Mouse (Mus musculus) embryonic facial prominence, embryonic 10.5 days (tissue): ENCODE data around the gene Tcf12. TPM values are rescaled to one million over a fixed set of nuclear protein-coding genes. Genes with fewer than 3 reads are reported as not detected.

Experiments used
- DNase-seq: peaks from one replicate; pipeline ENCODE4 v3.0.0-alpha.2; 2017; ENCODE audit warnings: low spot score
- H3K27ac ChIP-seq: fragments of 300-500 bp; sonication (generic); replicated peaks from 2 replicates; pipeline ENCODE4 v1.5.1; 2016; ENCODE audit warnings: mild to moderate bottlenecking
- H3K27me3 ChIP-seq: fragments of 300-500 bp; sonication (generic); replicated peaks from 2 replicates; pipeline ENCODE4 v1.6.1; 2016; ENCODE audit warnings: low read depth, mild to moderate bottlenecking; ENCODE audit not compliant: poor library complexity, severe bottlenecking
- H3K36me3 ChIP-seq: fragments of 300-500 bp; sonication (generic); replicated peaks from 2 replicates; pipeline ENCODE4 v1.6.1; 2016; ENCODE audit warnings: mild to moderate bottlenecking, moderate library complexity
- H3K4me1 ChIP-seq: fragments of 300-500 bp; sonication (generic); 2 replicates; pipeline ENCODE4 v1.6.1; 2016
- H3K4me3 ChIP-seq: fragments of 300-500 bp; sonication (generic); 2 replicates; pipeline ENCODE4 v1.5.1; 2016; ENCODE audit warnings: mild to moderate bottlenecking, moderate library complexity
- H3K9me3 ChIP-seq: fragments of 300-500 bp; sonication (generic); 2 replicates; pipeline ENCODE4 v1.6.1; 2016; ENCODE audit warnings: mild to moderate bottlenecking
- WGBS: fragments of 180-500 bp; shearing (Covaris S2); methylation state at CpG from one replicate; pipeline ENCODE4 v1.1.7; 2016; 5-methylcytosine and 5-hydroxymethylcytosine counted together
- polyA plus RNA-seq: library from polyadenylated mRNA; unstranded; fragments of >200 nt; fragmentation: Nextera tagmentation; extraction: Ambion mirVana; gene quantifications from 2 replicates; pipeline ENCODE4 v1.2.1, GENCODE M21; 2016

Tcf12 gene
- polyA plus RNA-seq, 1 experiment from 2014 or later = 169 TPM

- Histone ChIP-seq H3K36me3 (peaks cover 4% of the 10 kb centered on the region; the same call in 1 of the 2 replicates), H3K9me3 (no peaks in the 10 kb centered on the region), H3K4me3 (no peak overlapping the region), H3K27ac (no peak overlapping the region), H3K27me3 (no peaks in the 10 kb centered on the region), H3K4me1 (no peaks in the 10 kb centered on the region)
- WGBS = 73% methylated on average over 8 of the region's 8 CpGs
- no peak for DNase-seq
Measured at GRCm38 (mm10) chr9:71931358-71931715, 180.3 kb downstream of the Tcf12 start.

- DNase-seq = no peak
- no peaks in the 10 kb centered on the region for H3K9me3 ChIP-seq
- WGBS = 81% methylated on average over 3 of the region's 3 CpGs
- H3K27ac ChIP-seq = no peak overlapping the region
- no peaks in the 10 kb centered on the region for H3K27me3 ChIP-seq
- no peaks in the 10 kb centered on the region for H3K4me1 ChIP-seq
- no peak overlapping the region for H3K4me3 ChIP-seq
- peaks cover 4% of the 10 kb centered on the region; the same call in 1 of the 2 replicates for H3K36me3 ChIP-seq
Measured at GRCm38 (mm10) chr9:71930431-71931357, 181.0 kb downstream of the Tcf12 start.

GRCm38 (mm10) chr9:71916662-71916953 is 195.1 kb downstream of the Tcf12 start:
- H3K9me3 ChIP-seq = no peaks in the 10 kb centered on the region
- DNase-seq = no peak
- peaks cover 16% of the 10 kb centered on the region for H3K4me1 ChIP-seq
- H3K27ac ChIP-seq = no peak overlapping the region
- no peaks in the 10 kb centered on the region for H3K27me3 ChIP-seq
- no peak overlapping the region for H3K4me3 ChIP-seq
- H3K36me3 ChIP-seq = peaks cover 38% of the 10 kb centered on the region

- no peaks in the 10 kb centered on the region for H3K9me3 ChIP-seq
- H3K36me3 ChIP-seq = peaks cover 38% of the 10 kb centered on the region
- no peak for DNase-seq
- WGBS = 57% methylated on average over 6 of the region's 6 CpGs
- peaks cover 16% of the 10 kb centered on the region for H3K4me1 ChIP-seq
- H3K27ac ChIP-seq = no peak overlapping the region
- H3K4me3 ChIP-seq = no peak overlapping the region
- H3K27me3 ChIP-seq = no peaks in the 10 kb centered on the region
Measured at GRCm38 (mm10) chr9:71915871-71916661, 195.6 kb downstream of the Tcf12 start.

GRCm38 (mm10) chr9:71906522-71906921 is 205.1 kb downstream of the Tcf12 start:
- Histone ChIP-seq H3K27me3 (no peaks in the 10 kb centered on the region), H3K4me3 (no peak overlapping the region), H3K27ac (no peak overlapping the region), H3K36me3 (peaks cover 39% of the 10 kb centered on the region), H3K4me1 (no peaks in the 10 kb centered on the region), H3K9me3 (no peaks in the 10 kb centered on the region)
- DNase-seq = no peak
- 86% methylated on average over 2 of the region's 2 CpGs for WGBS

- Histone ChIP-seq H3K4me3 (0 out of 2 replicates have a peak overlapping the region, but pooled peaks have one; percentile 8), H3K36me3 (peaks cover 5% of the 10 kb centered on the region; the same call in 1 of the 2 replicates), H3K4me1 (peaks cover 48% of the 10 kb centered on the region), H3K9me3 (no peaks in the 10 kb centered on the region), H3K27ac (peak overlapping the region; percentile 51; the same call in 1 of the 2 replicates), H3K27me3 (no peaks in the 10 kb centered on the region)
- WGBS = 9% methylated on average over 5 of the region's 5 CpGs
- DNase-seq = peak; percentile 39
Measured at GRCm38 (mm10) chr9:71898852-71899251, 212.8 kb downstream of the Tcf12 start.

- WGBS = 10% methylated on average over 1 of the region's 1 CpGs
- H3K27ac ChIP-seq = peak overlapping the region; percentile 85
- no peaks in the 10 kb centered on the region for H3K27me3 ChIP-seq
- H3K36me3 ChIP-seq = peaks cover 1% of the 10 kb centered on the region; the same call in 1 of the 2 replicates
- peak; percentile 64 for DNase-seq
- H3K9me3 ChIP-seq = no peaks in the 10 kb centered on the region
- H3K4me1 ChIP-seq = peaks cover 63% of the 10 kb centered on the region
- 0 out of 2 replicates have a peak overlapping the region, but pooled peaks have one; percentile 18 for H3K4me3 ChIP-seq
Measured at GRCm38 (mm10) chr9:71897399-71897798, 214.3 kb downstream of the Tcf12 start.

- no peak for DNase-seq
- Histone ChIP-seq H3K27me3 (no peaks in the 10 kb centered on the region), H3K27ac (peak overlapping the region; percentile 85), H3K36me3 (0 out of 2 replicates have a peak, but pooled peaks cover 3% of the 10 kb centered on the region), H3K4me3 (peak overlapping the region; percentile 62), H3K4me1 (peaks cover 71% of the 10 kb centered on the region), H3K9me3 (no peaks in the 10 kb centered on the region)
- 11% methylated on average over 2 of the region's 2 CpGs for WGBS
Measured at GRCm38 (mm10) chr9:71895931-71896724, 215.5 kb downstream of the Tcf12 start.

GRCm38 (mm10) chr9:71895291-71895690 is 216.4 kb downstream of the Tcf12 start:
- no peaks in the 10 kb centered on the region for H3K27me3 ChIP-seq
- H3K36me3 ChIP-seq = 0 out of 2 replicates have a peak, but pooled peaks cover 5% of the 10 kb centered on the region
- peaks cover 76% of the 10 kb centered on the region for H3K4me1 ChIP-seq
- peak overlapping the region; percentile 62 for H3K4me3 ChIP-seq
- 13% methylated on average over 7 of the region's 7 CpGs for WGBS
- DNase-seq = peak; percentile 66
- H3K9me3 ChIP-seq = no peaks in the 10 kb centered on the region
- H3K27ac ChIP-seq = peak overlapping the region; percentile 85

- no peak for DNase-seq
- H3K9me3 ChIP-seq = no peaks in the 10 kb centered on the region
- WGBS = 19% methylated on average over 7 of the region's 7 CpGs
- H3K27ac ChIP-seq = peak overlapping the region; percentile 85
- H3K36me3 ChIP-seq = 0 out of 2 replicates have a peak, but pooled peaks cover 5% of the 10 kb centered on the region
- H3K27me3 ChIP-seq = no peaks in the 10 kb centered on the region
- H3K4me3 ChIP-seq = peak overlapping the region; percentile 62
- peaks cover 74% of the 10 kb centered on the region for H3K4me1 ChIP-seq
Measured at GRCm38 (mm10) chr9:71894943-71895286, 216.8 kb downstream of the Tcf12 start.

GRCm38 (mm10) chr9:71894246-71894942 is 217.3 kb downstream of the Tcf12 start:
- H3K36me3 ChIP-seq = 0 out of 2 replicates have a peak, but pooled peaks cover 5% of the 10 kb centered on the region
- peak overlapping the region; percentile 85 for H3K27ac ChIP-seq
- H3K4me3 ChIP-seq = peak overlapping the region; percentile 62
- 25% methylated on average over 11 of the region's 11 CpGs for WGBS
- no peaks in the 10 kb centered on the region for H3K27me3 ChIP-seq
- no peaks in the 10 kb centered on the region for H3K9me3 ChIP-seq
- peaks cover 76% of the 10 kb centered on the region for H3K4me1 ChIP-seq
- DNase-seq = peak; percentile 31
